Mouse (Mus musculus) bone marrow macrophage, adult 2 months (primary cell): ENCODE measurements around the gene Hist1h4j.

Experiments
- CTCF ChIP-seq: IDR thresholded peaks from 2 replicates; pipeline ENCODE4 v1.5.1; 2012; ENCODE audit warnings: low read depth, mild to moderate bottlenecking, low read length, moderate library complexity
- POLR2A ChIP-seq: IDR thresholded peaks from 2 replicates; pipeline ENCODE4 v1.6.1; 2012; ENCODE audit warnings: mild to moderate bottlenecking, low read depth, low read length, borderline replicate concordance

GRCm38 (mm10) chr13:21697811-21698210, 37.1 kb upstream of the Hist1h4j start, which contains the start of gene Olfr1359:
- no peak for TF ChIP-seq CTCF
- no peak for TF ChIP-seq POLR2A
